Mouse (Mus musculus): ENCODE results near the gene Gzme.
"Not testable (repeated sequence)": the region's sequence is repeated elsewhere in the genome, so short reads cannot be mapped to it uniquely, and the experiment has no call there.

The Gzme gene

DNA sequence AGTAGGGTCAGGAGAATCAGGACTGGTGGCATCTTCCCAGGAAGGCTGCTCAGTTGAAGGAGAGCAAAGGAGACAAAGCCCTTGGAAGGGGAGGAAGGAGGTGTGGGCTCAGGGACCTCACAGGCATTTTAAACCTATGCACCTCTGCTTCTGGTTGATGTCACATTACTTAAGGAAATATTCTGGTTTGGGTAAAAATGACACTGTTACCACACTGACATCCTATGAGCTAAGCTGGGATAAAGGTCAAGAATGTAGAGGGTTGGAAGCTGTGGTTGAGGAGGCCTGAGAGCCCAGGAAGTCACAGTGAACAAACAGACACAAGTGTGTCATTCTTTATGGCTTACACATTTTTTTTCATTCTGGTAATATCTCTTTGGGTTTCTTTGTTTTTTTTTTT, at the start of gene Gzme:
Gzme (minus strand) TSS at position 101 of the 400 bp plus-strand sequence.
- DNase-seq (ENCODE audit: low spot score in 2 of 2): no peak

DNA sequence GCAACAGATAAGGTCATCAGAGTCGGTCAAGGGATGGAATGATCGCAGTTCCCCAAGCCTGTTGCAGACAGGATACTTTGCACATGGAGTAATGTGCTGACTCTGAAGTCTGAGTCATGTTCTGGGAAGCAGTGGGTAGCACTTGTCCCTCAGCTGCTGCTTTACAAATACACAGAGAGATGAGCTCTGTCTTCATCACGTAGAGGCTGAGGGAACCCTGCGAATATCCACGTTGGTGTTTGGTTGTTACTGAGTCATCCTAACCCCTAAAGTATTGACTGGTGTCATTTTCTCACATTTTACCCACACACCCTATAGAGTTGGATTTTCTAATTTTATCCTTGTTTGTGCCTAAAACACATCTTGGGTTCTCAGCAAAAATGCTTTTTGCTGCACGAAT, 47.6 kb upstream of the Gzme start:
- DNase-seq (ENCODE audit: low spot score in 2 of 2): no peak

DNA sequence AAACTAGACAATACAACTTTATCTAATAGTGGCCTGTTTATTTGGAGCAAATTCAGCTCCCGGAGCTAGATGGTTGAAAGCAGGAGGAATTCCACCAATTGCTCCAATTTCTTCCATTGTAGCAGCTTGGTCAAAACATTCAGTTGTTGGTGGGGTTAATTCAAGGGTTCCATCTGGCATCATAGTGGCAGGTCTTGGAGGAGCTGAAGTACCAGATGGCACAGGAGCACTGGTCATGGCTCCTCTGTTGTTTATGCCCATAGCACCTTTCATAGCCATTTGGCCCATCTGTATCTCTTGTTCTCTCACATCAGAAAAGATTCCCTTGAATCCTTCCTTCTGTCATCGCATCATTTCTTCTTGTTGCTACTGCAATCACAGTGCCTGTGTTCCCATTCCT, 41.7 kb upstream of the Gzme start:
- DNase-seq (ENCODE audit: low spot score in 2 of 2): no peak

DNA sequence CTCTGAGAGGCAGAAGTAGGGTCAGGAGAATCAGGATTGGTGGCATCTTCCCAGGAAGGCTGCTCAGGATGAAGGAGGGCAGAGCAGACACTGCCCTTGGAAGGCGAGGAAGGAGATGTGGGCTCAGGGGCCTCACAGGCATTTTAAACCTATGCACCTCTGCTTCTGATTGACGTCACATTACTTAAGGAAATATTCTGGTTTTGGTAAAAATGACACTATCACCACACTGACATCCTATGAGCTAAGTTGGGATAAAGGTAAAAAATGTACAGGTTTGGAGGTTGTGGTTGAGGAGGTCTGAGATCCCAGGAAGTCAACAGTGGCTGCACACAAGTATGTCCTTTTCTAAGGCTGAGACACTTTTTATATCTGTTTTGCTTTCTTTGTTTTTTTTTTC, 39.1 kb upstream of the Gzme start, which contains the start of gene Gzmg:
Gzmg (minus strand) TSS at position 101 of the 400 bp plus-strand sequence.
- not testable (repeated sequence) for DNase-seq (ENCODE audit: low spot score in 2 of 2)

DNA sequence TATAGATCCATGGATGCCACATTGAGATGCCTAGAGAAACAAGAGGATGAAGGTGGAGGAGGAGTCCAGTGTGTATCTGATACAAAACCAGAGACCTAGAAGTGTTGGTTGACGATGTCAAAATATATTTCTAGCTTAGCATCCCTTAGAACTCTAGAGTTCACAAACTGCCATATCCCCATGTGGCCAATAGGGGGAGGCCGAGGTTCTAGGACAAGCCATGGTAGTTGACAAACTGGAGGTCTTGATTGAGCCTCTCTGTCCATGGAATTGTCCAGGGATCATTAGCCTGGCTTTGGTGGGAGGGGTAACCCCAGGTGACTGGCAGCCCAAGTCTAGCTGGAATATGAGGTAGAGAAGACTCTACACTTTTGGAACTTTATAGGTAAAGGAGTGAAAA, 34.9 kb upstream of the Gzme start:
- DNase-seq (ENCODE audit: low spot score in 2 of 2): no peak

DNA sequence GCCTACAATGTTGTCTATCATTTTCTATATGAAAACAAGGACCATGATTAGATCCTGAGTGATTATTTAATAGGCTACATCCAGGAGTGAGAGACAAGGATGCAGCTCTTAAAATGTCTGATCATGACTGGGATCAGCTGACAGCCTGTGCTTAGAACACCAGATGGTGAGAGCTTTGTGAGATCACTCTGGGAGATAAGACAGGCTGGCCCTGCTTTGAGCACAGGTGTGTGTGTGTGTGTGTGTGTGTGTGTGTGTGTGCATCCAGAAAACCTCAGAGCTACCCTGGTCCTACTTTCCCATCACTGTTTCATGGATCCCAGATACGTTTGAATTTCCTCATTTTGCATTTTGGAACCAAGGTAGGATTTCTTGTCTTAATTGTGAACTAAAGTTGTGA, 13.2 kb upstream of the Gzme start:
- not testable (repeated sequence) for DNase-seq (ENCODE audit: low spot score in 2 of 2)

DNA sequence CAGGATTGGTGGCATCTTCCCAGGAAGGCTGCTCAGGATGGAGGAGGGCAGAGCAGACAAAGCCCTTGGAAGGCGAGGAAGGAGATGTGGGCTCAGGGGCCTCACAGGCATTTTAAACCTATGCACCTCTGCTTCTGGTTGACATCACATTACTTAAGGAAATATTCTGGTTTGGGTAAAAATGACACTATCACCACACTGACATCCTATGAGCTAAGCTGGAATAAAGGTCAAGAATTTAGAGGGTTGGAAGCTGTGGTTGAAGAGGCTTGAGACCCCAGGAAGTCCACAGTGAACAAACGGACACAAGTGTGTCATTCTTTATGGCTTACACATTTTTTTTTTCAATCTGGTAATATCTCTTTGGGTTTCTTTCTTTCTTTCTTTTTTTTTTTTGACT, 12.1 kb upstream of the Gzme start, which contains the start of gene Gzmd:
Gzmd (minus strand) TSS at position 101 of the 400 bp plus-strand sequence.
- DNase-seq (ENCODE audit: low spot score in 2 of 2): not testable (repeated sequence)

DNA sequence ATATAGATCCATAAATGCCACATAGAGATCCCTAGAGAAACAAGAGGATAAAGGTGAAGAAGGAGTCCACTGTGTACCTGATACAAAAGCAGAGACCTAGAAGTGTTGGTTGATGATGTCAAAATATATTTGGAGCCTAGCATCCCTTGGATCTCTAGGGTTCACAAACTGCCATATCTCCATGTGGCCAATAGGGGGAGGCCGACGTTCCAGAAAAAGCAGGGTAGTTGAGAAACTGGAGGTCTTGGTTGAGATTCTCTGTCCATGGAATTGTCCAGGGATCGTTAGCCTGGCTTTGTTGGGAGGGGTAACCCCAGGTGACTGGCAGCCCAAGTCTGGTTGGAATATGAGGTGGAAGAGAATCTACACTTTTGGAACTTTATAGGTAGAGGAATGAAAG, 7.9 kb upstream of the Gzme start:
- DNase-seq (ENCODE audit: low spot score in 2 of 2): no peak

DNA sequence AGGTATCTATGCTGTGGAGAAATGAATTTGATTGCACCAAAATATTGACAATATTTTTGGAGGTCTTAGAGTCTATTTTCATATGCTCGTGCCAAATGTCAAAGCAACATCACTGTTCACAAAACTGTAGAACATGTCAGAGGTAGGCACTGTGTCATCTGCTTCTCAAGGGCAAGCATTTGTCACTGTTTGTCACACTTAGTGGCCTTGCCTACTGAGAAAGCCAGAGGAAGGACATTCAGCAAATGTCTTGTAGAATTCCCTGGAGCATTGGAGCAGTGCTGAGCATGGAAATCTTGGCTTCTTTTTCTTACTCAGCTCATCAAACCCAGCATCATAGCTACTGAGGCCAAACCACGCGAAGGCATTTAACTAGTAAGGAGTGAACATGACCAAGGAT, 3.1 kb upstream of the Gzme start:
- no peak for DNase-seq (ENCODE audit: low spot score in 2 of 2)

DNA sequence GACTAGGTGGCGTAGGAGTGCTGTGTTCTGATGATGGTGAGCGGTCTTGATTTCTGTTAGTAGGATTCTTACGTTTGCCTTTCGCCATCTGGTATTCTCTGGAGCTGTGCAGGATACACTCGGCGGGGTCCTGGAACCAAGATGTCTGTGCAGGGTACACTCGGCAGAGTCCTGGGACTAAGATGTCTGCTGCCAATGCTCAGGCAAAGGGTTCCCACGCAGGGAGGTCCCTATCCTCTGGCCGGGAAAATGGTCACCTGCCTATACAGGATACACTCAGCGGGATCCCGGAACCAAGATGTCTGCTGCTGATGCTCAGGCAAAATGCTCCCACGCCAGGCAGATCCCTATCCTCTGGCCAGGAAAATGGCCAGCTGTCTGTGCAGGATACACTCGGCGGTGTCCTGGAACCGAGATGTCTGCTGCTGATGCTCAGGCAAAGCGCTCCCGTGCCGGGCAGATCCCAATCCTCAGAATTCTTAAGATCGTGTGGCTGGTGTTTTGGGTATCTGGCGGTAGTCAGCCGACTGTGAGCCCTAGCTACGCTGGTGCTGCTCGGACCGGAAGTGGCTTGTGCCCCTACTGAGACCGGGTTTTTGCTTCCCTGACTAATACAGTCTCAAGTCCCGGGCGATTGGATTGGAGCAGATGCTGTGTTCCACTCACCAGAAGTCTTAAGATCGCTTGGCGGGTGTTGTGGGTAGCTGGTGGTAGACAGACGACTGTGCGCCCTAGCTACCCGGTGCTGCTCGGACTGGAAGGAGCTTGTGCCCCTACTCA, 4.7 kb downstream of the Gzme start:
- not testable (repeated sequence) for DNase-seq (ENCODE audit: low spot score in 2 of 2)

DNA sequence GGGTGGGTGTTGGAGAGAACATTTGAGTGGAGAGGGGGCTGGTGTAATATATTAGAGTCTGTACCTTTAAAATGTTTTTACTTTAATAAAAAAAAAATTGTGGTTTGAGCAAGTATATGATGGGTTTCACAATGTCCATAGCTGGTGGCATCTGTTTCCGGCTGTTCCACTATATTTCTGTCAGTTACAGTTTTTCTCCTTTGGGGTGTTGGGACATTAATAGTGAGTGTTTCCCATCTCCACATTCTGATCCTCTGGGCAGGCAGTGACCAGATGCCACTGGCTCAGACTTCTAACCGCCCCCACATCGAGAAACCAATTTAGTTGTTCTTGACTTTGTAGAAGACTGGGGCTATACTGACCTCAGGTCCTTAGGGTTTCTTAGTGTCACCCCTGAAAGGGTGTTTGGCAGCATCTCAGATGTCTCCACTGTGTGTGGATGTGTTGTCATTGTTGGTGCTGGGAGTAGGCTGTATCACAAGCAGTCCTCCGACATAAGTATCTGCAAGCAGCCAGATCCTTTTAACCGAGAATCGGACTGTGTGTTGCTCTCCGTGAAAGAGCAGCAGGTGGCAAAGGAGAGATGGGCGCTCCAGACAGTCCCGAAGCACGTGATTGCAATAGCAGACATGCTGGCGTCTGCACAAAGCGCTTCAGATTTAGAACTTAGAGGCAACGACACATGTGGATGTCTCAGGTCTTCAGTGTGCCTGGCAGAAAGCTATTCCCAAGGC, 14.8 kb downstream of the Gzme start:
- no peak for DNase-seq (ENCODE audit: low spot score in 2 of 2)

DNA sequence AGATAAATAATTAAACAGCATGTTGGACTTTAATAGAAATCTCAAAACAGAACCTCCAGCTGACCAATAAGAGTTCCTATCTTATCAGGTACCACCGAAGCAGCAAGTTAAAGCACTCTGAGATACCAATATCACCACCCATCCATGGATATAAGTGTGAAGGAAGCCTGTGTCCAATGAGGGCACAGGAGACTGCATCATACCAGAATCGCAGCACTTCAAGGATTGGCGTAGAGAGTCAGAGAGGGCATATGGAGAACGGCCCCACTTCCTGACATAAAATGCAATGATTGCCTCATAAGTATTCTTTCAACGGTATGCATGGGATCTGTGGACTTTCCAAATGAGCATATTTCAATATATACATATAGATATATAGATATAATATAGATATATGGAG, 15.4 kb downstream of the Gzme start:
- no peak for DNase-seq (ENCODE audit: low spot score in 2 of 2)

DNA sequence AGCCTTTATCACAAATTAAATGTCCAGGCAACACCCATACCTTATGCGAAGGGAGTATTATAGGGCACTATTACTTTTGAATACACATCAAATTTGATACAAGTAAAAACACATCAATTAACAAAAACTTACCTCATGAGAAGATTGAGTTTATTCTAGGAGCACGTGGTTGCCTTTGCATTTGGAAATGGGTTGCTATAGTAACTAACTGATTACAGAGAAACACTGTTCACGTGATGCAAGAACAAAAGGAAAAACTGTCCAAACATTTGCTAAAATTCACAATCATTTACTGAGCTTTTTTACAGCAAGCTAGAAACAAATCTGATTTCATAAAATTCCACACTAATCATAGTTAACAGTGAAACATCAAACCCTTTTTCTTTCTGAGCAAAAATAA, 17.0 kb downstream of the Gzme start:
- DNase-seq (ENCODE audit: low spot score in 2 of 2): no peak

DNA sequence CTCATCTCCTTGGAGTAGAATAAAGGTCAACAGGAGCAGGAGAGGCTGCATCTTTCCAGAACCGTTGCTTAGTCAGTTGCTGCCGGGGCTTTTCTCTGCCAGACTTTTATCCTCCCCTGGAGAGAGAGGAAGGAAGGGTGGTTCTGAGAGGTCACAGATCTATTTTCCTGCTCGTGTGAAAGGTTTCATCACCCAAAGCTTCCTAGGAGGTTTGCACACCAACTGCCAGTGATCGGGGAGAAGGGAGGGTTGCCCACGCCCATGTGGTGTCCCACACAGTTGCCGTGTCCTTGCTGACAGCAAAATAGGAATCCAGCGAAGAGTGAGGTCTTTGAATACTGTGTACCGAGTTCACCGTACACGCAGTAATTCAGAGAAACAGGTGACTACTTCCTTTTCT, 18.0 kb downstream of the Gzme start, which contains the start of gene Ctsg:
Ctsg (minus strand) TSS at position 189 of the 400 bp plus-strand sequence.
- DNase-seq (ENCODE audit: low spot score in 2 of 2): no peak

DNA sequence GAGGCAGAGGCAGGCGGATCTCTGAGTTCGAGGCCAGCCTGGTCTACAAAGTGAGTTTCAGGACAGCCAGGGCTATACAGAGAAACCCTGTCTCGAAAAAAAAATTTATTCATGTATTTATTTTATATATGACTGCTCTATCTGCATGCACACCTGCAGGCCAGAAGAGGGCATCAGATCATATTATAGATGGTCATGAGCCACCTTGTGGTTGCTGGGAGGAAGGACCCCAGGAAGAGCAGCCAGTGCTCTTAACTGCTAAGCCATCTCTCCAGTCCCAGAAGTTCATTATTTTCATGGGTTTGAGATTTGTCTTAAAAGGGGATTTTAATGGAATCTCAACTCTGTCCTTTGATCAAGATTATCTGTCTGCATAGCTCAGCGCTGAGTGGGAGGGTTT, 21.5 kb downstream of the Gzme start:
- peak in 1 of 2 experiments; percentile 19 for DNase-seq (ENCODE audit: low spot score in 2 of 2)

DNA sequence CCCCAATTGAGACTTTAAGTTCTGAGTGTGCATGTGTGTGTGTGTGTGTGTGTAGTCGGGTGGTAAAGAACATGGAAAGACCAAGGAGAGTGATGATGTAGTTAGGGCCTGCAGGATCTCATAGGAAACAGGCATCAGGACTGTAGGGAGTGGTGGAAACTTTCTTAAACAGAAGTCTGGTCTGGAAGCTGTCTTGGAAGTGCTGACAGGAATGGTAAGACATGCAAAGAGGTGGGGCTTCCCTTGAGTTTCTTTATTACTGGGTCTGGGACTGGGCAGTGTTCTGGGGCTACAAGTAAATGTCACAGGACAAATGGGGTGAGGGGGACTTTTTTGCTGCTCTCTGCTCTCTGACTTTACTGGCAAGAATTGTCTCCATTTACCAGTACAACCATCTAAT, 22.8 kb downstream of the Gzme start:
- no peak for DNase-seq (ENCODE audit: low spot score in 2 of 2)

DNA sequence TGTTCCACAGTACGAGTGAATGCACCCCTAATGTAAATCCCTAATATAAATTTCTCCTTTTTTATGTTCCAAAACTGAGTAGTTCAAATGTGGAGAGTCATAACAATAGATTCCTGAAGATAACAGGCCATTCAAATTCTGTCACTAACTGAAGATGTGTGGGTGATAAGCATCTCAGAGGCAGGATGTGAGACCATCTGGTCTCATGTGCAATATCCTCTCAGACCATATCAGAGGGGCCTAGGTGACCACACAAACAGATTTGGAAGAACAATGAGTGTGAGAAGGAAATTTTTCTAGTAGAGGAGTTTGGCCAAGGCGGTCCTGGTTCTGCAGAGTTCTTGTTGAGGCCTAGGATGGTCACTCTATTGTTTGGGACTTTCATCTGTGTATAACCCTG, 27.1 kb downstream of the Gzme start:
- DNase-seq (ENCODE audit: low spot score in 2 of 2): no peak

DNA sequence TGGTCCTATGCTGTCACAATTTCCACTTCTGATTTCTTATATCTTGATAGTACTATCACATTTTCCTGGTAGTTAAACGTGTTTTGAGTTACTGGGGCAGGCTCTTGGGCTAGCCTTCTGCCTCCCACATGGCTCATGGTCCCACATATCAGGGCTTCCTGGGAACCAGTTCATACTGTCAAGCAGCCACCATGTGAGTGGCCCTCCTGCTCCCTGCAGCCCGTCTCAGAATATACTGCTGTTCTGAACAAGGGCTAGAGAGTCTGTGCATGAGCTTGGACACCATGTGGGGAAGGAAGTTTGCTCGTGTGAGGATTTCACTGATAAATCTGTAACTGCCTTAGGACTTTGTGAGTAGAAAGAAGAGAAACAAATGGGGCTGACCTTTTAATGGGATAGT, 33.7 kb downstream of the Gzme start:
- no peak for DNase-seq (ENCODE audit: low spot score in 2 of 2)

DNA sequence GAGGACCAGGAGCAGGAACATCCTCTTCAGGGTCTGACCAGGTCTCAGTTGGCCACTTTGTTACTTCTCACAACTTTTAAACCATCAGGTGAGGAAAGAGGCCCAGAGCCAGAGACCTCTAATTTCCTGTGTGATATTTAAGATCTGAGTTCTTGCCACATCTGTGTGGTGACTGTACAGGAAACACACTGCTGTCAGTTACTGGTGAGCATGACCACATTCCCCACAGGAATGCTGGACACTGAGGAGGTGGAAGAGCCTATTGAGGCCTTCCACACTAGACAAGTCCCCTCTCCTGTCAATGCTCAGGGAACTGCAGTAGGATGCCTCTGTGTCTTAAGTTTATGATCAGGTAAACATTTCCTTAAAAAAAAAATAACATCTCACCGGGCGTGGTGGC, 35.3 kb downstream of the Gzme start, which contains the start of gene Mcpt8:
Mcpt8 (minus strand) TSS at position 107 of the 400 bp plus-strand sequence.
- DNase-seq (ENCODE audit: low spot score in 2 of 2): no peak

DNA sequence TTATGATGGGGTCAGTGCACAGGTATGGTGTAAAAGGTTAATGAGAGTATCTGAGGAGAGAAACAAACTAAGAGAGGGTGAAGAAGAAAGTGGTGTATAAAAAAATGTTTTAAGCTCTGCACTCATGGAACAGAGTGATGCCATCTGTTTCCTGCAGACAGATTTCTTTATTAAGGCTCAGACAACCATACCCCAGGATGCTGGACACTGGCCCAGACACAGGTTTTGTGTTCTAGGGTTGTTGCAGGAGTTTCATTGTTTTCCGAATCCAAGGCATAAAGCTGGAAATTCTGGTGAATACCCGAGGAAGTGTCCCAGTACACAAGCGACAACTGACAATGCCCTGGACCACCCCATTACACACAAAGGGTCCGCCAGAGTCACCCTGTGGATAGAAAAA, 38.4 kb downstream of the Gzme start:
- DNase-seq (ENCODE audit: low spot score in 2 of 2): no peak
